Mouse (Mus musculus) midbrain, embryonic 14.5 days (tissue): ENCODE data around the gene Rem1. TPM values are rescaled to one million over a fixed set of nuclear protein-coding genes. Genes with fewer than 3 reads are reported as not detected.

ENCODE experiments used
- ATAC-seq: fragments of 200-750 bp; cut with Nextera tagmentation; 2 replicates; pipeline ENCODE4 v1.8.0; 2017; ENCODE audit warnings: moderate number of reproducible peaks, moderate library complexity; ENCODE audit not compliant: low FRiP score, low TSS enrichment
- DNase-seq: peaks from one replicate; pipeline ENCODE4 v3.0.0-alpha.2; 2015
- H3K27ac ChIP-seq: fragments of 300-500 bp; sonication (generic); replicated peaks from 2 replicates; pipeline ENCODE4 v1.5.1; 2014; ENCODE audit warnings: mild to moderate bottlenecking, low read depth, low read length, moderate library complexity
- H3K27me3 ChIP-seq: fragments of 300-500 bp; sonication (generic); 2 replicates; pipeline ENCODE4 v1.6.1; 2014; ENCODE audit warnings: low read length, control low read depth, mixed read lengths; ENCODE audit not compliant: control insufficient read depth, insufficient read depth
- H3K36me3 ChIP-seq: fragments of 300-500 bp; sonication (generic); 2 replicates; pipeline ENCODE4 v1.6.1; 2014; ENCODE audit warnings: low read length, control low read depth; ENCODE audit not compliant: control insufficient read depth, insufficient read depth
- H3K4me1 ChIP-seq: fragments of 300-500 bp; sonication (generic); 2 replicates; pipeline ENCODE4 v1.6.1; 2014; ENCODE audit warnings: mild to moderate bottlenecking, antibody characterized with exemption, low read length, control low read depth; ENCODE audit not compliant: control insufficient read depth, insufficient read depth
- H3K4me2 ChIP-seq: fragments of 300-500 bp; sonication (generic); 2 replicates; pipeline ENCODE4 v1.6.1; 2014; ENCODE audit warnings: mild to moderate bottlenecking, low read length, moderate library complexity
- H3K4me3 ChIP-seq: fragments of 300-500 bp; sonication (generic); replicated peaks from 2 replicates; pipeline ENCODE4 v1.5.1; 2014; ENCODE audit warnings: low read depth, low read length
- H3K9ac ChIP-seq: fragments of 300-500 bp; sonication (generic); replicated peaks from 2 replicates; pipeline ENCODE4 v1.6.1; 2014; ENCODE audit warnings: mild to moderate bottlenecking, low read length, moderate library complexity
- H3K9me3 ChIP-seq: fragments of 300-500 bp; sonication (generic); 2 replicates; pipeline ENCODE4 v1.6.1; 2016; ENCODE audit warnings: low read length, control low read depth, mixed read lengths; ENCODE audit not compliant: control insufficient read depth
- WGBS: fragments of 180-500 bp; shearing (Covaris S2); extraction: QIAGEN DNeasy Blood & Tissue Kit; methylation state at CpG from one replicate; pipeline ENCODE4 v1.1.7; 2014; 5-methylcytosine and 5-hydroxymethylcytosine counted together
- polyA plus RNA-seq: library from polyadenylated mRNA; unstranded; fragments of >200 nt; fragmentation: Nextera tagmentation; extraction: Ambion mirVana; gene quantifications from 2 replicates; pipeline ENCODE4 v1.2.1, GENCODE M21; 2014

Gene Rem1
- polyA plus RNA-seq, 1 experiment from 2014 or later = 0.12 TPM

DNA sequence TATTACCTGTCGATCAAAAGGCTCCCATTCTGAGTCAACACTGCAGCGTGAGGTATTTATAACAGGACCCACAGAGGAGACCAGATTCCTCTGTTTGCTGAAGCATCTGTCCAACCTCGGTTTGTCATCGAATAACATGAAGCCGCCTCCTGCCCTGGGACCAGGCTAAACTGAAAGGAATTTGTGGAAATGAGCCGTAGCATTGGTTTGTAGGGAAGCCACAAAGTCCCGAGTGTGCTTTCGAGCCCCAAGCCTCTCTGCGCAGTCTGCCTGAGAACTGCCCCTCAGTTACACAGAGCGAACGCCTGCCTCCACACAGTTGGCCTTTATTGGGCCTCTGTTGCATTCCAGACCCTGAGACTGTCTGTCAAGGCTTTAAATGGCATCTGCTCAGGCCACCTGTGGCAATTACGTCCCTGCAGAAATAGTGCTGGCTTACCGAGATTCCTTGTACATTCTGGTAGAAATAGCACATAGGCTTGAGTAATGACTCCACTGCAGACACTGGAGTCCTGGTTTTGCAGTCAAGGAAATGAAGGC is 48.6 kb downstream of the Rem1 start:
- Histone ChIP-seq H3K27ac (no peak overlapping the region), H3K4me3 (no peak overlapping the region), H3K36me3 (peaks cover 73% of the 10 kb centered on the region), H3K27me3 (no peaks in the 10 kb centered on the region), H3K9ac (no peak overlapping the region), H3K9me3 (no peaks in the 10 kb centered on the region), H3K4me2 (no peak overlapping the region), H3K4me1 (peaks cover 22% of the 10 kb centered on the region)
- no peak for ATAC-seq
- DNase-seq = no peak
- 92% methylated on average over 13 of the region's 13 CpGs for WGBS

DNA sequence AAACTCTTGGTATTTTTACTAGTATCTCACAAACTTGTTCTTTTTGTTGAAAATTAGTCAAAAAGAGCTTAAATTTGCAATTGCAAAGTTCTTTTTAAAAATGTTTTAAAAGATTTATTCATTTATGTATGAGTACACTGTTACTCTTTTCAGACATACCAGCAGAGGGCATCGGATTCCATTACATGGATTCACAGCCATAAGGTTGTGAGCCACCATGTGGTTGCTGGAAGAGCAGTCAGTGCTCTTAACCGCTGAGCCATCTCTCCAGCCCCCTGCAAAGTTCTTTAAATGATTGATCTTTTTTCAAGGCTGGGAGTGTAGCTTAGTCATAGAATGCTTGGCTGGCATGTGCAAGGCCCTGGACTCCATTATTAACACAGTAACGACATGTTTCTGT is 51.6 kb downstream of the Rem1 start:
- WGBS = 55% methylated on average over 3 of the region's 3 CpGs
- no peaks in the 10 kb centered on the region for H3K27me3 ChIP-seq
- peaks cover 91% of the 10 kb centered on the region for H3K36me3 ChIP-seq
- H3K4me3 ChIP-seq = no peak overlapping the region
- no peak overlapping the region for H3K9ac ChIP-seq
- peak; percentile 82 for DNase-seq
- H3K27ac ChIP-seq = no peak overlapping the region
- no peak overlapping the region for H3K4me2 ChIP-seq
- ATAC-seq = peak; percentile 55; the same call in 1 of the 2 replicates
- no peaks in the 10 kb centered on the region for H3K9me3 ChIP-seq
- no peaks in the 10 kb centered on the region for H3K4me1 ChIP-seq

DNA sequence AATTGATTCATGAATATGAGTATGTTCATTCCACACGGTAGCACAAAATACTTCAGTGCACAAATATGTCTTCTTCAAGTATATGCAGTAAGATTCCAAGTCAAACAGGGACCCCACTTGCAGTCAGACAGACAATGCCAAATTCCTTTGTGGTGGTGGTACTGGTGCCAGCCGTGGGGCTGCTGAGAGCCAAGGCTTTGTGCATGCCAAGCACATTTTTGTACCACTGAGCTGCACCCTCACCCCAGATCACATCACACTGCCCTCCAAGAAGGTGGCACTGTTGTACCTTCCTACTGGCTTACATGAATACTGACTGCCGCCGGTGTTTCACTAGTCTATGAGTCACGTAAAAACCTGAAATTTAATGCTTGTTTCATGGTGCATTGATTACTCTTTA is 52.2 kb downstream of the Rem1 start:
- WGBS = 88% methylated on average over 5 of the region's 5 CpGs
- no peak overlapping the region for H3K4me3 ChIP-seq
- H3K9me3 ChIP-seq = no peaks in the 10 kb centered on the region
- no peaks in the 10 kb centered on the region for H3K4me1 ChIP-seq
- no peak for DNase-seq
- H3K36me3 ChIP-seq = peaks cover 97% of the 10 kb centered on the region
- ATAC-seq = no peak
- H3K27ac ChIP-seq = no peak overlapping the region
- no peaks in the 10 kb centered on the region for H3K27me3 ChIP-seq
- H3K4me2 ChIP-seq = no peak overlapping the region
- no peak overlapping the region for H3K9ac ChIP-seq

DNA sequence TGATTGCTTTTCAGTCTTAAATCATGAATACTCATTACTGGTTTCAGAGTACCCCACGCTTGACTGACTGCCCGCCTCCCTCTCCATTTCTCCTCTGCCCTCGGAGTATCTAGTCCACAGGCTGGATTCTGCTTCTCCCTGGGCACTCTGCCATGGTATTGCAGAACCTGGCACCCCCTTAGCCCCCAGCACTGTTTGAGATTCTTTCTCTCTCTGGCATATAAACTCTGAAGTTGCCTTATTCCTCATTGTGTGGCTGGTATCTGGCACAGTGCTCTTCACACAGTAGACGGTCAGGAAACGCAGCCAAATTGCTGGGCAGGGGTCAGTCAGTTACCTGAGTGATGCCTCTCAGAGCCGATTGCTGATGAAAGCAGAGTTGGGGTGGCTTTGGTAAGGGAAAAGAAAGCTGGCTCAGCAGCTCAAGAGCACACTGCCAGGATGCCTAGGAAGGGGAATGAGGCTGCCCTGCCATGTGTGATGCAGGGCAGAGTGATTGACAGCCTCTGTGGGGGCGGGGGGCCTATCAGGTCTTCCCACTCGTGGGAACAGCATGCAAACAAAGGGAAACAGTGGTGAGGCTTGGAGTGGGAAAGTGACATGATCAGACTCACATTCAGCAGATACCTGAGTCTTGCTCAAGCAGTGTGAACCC is 53.1 kb downstream of the Rem1 start:
- Histone ChIP-seq H3K4me1 (no peaks in the 10 kb centered on the region), H3K36me3 (peaks cover 98% of the 10 kb centered on the region), H3K27ac (peak overlapping the region; percentile 55; the same call in 1 of the 2 replicates), H3K27me3 (no peaks in the 10 kb centered on the region), H3K9me3 (no peaks in the 10 kb centered on the region), H3K4me3 (no peak overlapping the region), H3K4me2 (no peak overlapping the region), H3K9ac (no peak overlapping the region)
- 81% methylated on average over 8 of the region's 8 CpGs for WGBS
- DNase-seq (peak; percentile 40), ATAC-seq (peak; percentile 62; the same call in 1 of the 2 replicates)

DNA sequence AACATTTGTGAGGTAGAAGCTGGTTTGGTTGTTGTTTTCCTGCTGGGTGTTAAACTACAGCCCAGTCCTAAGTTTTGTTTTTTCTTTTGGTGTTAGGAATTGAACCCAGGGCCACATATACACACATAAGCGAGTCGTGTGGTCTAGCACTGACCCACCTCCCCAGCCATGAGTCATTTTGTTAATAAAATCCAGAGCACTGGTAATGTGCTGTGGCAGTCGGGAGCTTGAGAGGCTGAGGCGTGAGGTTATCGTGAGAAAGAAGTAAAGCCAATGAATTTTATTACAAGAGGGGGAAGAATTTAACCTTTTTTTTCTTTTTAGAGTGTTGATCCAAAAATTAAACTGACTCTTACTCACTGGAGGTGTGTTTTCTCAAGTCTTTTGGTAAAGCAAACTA is 56.3 kb downstream of the Rem1 start:
- ATAC-seq = no peak
- H3K4me3 ChIP-seq = no peak overlapping the region
- H3K27ac ChIP-seq = no peak overlapping the region
- no peaks in the 10 kb centered on the region for H3K9me3 ChIP-seq
- H3K27me3 ChIP-seq = no peaks in the 10 kb centered on the region
- H3K4me2 ChIP-seq = no peak overlapping the region
- H3K9ac ChIP-seq = no peak overlapping the region
- H3K4me1 ChIP-seq = no peaks in the 10 kb centered on the region
- H3K36me3 ChIP-seq = peaks cover 98% of the 10 kb centered on the region
- 96% methylated on average over 5 of the region's 5 CpGs for WGBS
- no peak for DNase-seq

Other genes starting within 250 kb of the Rem1 start
- 21.9 and 25.4 TPM in 2 replicates for gene Sox12, start 228.9 kb upstream of the Rem1 start, polyA plus RNA-seq
- 18.0 and 19.3 TPM in 2 replicates for gene Zcchc3, start 211.9 kb upstream of the Rem1 start, polyA plus RNA-seq
- gene 6820408C15Rik, start 211.4 kb upstream of the Rem1 start, polyA plus RNA-seq = 1.0 and 1.1 TPM in 2 replicates
- not detected in 2 replicates for gene Defb23, start 162.3 kb upstream of the Rem1 start, polyA plus RNA-seq
- gene Defb20, start 149.9 kb upstream of the Rem1 start, polyA plus RNA-seq = not detected in 2 replicates
- not detected in 2 replicates for gene Defb22, start 136.8 kb upstream of the Rem1 start, polyA plus RNA-seq
- gene Defb26, start 115.3 kb upstream of the Rem1 start, polyA plus RNA-seq = not detected in 2 replicates
- not detected in 2 replicates for gene Defb28, start 108.7 kb upstream of the Rem1 start, polyA plus RNA-seq
- gene Defb29, start 86.9 kb upstream of the Rem1 start, polyA plus RNA-seq = not detected in 2 replicates
- gene Gm17416, start 57.6 kb upstream of the Rem1 start, polyA plus RNA-seq = not detected in 2 replicates
- gene Defb21, start 54.2 kb upstream of the Rem1 start, polyA plus RNA-seq = not detected in 2 replicates
- gene Defb19, start 46.6 kb upstream of the Rem1 start, polyA plus RNA-seq = not detected in 2 replicates
- gene Defb45, start 27.6 kb upstream of the Rem1 start, polyA plus RNA-seq = not detected in 2 replicates
- not detected in 2 replicates for gene Defb36, start 22.6 kb upstream of the Rem1 start, polyA plus RNA-seq
- gene Defb25, start 3.9 kb upstream of the Rem1 start, polyA plus RNA-seq = not detected in 2 replicates
- 177 and 184 TPM in 2 replicates for gene H13, start 42.5 kb downstream of the Rem1 start, polyA plus RNA-seq
- 39.9 and 41.4 TPM in 2 replicates for gene Mcts2, start 60.1 kb downstream of the Rem1 start, polyA plus RNA-seq
- gene Id1, start 109.3 kb downstream of the Rem1 start, polyA plus RNA-seq = 33.5 and 38.8 TPM in 2 replicates
- 5.4 and 5.6 TPM in 2 replicates for gene Cox4i2, start 127.2 kb downstream of the Rem1 start, polyA plus RNA-seq
- gene Bcl2l1, start 204.8 kb downstream of the Rem1 start, polyA plus RNA-seq = 171 and 208 TPM in 2 replicates
- 14.2 and 27.5 TPM in 2 replicates for gene Tpx2, start 221.0 kb downstream of the Rem1 start, polyA plus RNA-seq